Mouse (Mus musculus) neural tube, embryonic 10.5 days (tissue): ENCODE results near the gene Tsc22d1.
A peak's percentile ranks its signal among the peaks of the same experiment; 100 is the strongest.

ENCODE experiments used
- DNase-seq: peaks from one replicate; pipeline ENCODE4 v3.0.0-alpha.2; 2017; ENCODE audit warnings: low spot score; ENCODE audit errors: extremely low spot score

Gene Tsc22d1

DNA sequence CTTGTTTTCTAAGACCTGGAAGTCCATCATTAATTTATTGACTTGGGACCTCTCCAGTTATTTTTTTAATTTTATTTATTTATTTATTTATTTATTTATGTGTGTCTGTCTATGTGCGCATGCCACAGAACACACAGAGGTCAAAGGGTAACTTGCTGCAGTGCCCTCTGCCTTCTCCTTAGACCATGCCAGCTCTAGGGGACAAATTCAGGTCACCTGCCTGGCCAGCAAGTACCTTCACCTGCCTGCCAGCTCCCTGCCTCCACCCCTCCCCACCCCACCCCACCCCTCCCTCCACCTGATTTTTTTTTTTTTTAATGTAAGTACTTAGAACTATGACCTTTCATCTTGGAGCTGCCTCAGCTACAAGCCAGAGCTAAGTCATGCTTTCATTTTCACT, 68.9 kb downstream of the Tsc22d1 start:
- no peak for DNase-seq

DNA sequence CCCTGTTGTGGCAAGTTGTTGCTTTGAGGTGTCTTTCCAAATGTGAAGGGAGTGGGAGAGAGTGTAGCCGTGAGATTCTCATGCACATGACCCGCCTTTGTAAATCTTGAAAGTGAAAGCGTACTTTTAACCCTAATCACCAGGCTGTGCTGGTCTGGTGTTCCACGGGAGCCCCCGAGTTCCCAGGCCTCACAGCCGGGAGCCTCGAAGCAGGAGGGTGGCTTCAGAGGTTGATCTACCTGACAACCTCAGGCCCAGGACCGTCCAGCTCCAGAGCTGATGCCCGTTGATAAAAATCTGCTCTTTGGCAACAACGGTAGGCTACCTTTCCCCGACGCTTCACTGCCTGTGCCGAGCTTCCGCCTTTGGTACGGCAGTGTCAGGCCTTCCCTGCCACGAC, 72.8 kb downstream of the Tsc22d1 start:
- DNase-seq, result no peak

DNA sequence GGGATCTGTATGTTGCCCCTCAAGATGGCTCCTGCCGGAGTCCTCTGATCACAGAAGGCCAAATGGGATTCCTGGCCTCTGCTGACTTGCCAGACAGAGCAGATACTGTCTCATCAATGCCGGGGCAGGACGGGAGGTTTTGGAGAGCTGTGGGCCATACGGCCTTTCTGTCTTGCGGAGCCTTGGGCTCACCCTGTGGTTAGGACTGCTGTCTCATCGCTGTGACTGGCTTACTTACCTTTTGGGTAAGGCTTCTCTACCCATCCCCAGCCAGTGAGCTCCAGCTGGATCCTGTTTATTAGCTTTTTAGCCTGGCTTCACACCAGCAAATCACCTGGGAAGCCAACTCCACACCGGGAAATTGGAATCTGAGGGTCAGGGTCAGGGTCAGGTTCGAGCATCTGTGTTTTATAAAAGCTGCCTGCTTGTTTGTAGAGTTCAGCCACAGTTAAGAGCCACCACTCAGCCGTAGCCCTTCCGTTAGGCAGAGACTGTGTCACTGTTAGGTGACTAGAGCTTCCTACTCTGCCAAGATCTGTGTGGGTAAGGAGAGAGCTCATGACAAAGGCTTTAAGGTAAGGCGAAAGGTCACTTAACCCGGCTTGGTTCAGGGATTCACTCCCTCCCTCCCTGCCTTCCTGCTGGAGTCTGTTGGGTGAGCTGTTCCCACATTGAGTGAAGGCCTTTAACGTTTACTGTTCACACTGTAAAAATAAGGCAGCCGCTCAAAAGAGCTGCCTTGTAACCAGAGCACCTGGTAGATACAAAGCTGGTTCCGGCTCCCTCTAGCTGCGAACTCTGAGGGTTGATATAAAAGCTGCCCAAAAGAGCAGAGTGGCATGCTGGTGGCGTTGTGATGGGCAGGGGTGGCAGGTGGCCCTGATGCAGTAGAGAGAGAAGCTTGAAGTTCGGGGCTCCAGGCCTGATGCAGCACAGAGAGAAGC, 73.6 kb downstream of the Tsc22d1 start:
- DNase-seq, result peak; percentile 43

DNA sequence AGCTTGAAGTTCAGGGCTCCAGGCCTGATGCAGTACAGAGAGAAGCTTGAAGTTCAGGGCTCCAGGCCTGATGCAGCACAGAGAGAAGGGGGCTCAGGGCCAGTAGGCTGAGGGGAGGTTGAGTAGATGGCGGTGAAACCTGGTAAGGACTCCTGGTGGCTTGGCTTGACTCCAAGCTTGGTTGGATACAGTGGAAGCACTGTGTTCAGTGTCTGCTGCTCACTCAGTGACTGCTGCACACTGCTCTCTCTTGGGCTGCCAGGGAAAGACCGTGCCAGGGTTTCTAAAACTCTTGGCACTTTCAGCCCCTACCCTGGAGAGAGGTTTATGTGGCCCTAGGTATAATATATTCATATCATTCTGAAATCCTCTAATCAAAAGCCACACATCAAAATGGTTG, 74.4 kb downstream of the Tsc22d1 start:
- no peak for DNase-seq

DNA sequence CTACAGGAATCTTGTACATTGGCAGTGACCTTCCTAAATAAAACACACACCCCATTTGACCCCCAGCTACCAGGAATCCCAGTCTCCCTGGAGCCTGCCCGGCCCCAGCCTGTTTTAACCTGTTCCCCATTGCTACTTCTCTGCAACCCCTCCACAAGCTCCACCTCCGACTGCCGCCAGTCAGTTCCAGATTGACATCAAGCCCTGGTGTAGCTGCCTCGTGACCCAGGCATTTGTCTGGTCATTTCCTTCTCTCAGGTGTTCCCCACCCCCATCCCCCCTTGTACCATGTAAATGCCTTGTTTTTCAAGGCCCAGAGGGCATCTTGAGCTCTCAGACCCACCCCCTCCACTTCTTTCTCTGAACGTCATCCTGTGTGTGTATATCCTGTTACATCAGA, 80.3 kb downstream of the Tsc22d1 start:
- DNase-seq, result no peak

DNA sequence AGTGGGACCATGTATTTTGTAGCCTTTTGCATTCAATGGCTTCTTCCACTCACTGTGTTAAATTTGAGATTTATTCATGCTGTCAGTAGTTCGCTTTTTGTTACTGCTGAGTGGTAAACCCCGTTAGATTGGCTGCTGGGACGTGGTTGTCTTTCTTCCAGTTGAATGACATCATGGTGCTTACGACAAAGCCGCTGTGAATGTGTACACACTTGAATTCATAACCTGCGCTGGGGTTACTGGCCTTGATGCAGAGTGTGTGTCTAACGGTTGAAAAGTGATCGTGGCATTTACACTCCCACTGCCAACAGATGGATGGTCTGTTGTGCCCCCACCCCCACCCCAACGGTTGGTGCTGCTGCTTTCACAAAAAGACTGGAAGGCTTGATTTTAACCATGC, 82.4 kb downstream of the Tsc22d1 start:
- DNase-seq, result no peak

DNA sequence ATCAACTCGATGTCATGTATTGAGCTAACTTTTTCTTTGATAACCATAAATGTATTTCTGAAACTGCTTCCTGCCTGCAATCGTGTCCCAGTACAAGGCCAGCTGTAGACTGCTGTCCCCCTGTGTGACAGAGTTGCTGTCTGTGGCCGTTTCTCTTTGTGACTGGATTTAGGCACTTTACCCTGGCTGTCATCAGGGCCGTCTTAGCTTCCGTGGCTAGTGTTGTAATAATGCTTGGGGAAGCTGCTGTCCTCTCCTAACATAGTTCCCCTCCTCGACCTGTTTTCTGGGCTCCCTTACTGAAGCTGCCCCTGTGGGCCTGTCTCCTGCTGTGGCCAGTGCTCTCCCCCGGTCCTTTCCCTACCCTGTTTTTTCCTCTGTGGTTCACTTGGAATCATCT, 83.4 kb downstream of the Tsc22d1 start:
- DNase-seq, result no peak

DNA sequence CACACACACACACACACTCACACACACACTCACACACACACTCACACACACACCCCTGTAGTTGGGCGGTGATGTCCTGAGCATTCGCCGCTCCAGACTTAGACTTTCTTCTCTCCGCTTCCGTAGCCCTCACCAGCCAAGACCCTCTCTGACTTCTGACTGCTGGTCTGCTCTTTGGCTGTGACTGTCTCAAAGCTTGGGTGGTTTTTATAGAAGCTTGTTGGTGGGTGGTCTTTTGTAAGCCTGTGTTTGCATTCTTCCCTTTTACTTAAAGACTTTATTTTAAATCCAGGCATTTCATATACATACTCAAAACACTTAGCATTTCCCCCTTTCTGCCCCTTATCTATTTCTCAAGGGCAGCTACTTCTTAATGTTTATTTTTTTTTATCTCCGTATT, 84.7 kb downstream of the Tsc22d1 start:
- no peak for DNase-seq

DNA sequence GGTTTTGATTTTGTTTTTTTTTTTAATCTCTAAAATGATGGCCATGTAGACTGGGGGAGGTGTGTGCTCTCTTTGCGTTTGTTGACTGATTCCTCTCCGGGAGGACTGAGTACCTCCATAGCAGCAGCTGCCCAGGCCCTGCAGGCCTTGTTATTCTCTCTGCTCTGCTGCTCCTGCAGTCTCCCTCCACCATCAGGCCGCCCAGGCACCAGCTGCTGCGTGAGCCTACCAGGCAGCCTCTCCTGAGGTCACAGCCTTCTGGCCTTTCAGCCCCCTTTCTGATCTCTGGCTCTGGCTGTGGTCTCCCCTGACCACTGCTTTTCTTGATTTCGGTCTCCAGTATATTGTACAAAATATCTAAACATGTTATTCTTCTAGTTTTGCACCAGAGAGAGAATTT, 85.3 kb downstream of the Tsc22d1 start:
- DNase-seq, result no peak

DNA sequence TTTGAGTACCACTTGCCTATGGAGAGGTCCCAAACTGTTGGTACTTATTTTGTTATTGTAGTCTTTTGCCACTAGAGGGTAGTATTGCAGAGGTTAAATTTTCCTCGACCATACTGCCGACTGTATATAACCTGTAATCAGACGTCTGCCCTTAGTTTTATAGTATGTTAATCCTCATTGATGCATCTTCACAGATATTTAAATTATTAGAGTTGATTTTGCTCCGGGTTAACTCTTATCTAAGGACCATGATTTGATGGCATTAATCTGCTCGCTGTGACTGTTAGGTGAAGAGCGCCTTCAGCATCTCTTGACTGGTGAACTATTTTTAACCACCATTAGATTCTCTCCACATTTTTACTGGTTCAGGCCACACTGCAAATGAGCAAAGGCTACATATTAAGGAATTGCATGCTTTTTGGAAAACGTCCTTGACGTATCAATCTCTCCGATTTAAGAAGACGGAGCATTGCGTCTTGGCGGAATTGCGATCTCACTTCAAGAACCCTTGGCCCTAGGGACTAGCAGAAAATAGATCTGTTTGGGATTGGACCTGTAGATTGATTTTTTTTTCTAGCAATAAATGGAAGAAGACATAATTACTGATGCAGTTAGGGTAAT, 88.6 kb downstream of the Tsc22d1 start:
- DNase-seq, result peak; percentile 38

DNA sequence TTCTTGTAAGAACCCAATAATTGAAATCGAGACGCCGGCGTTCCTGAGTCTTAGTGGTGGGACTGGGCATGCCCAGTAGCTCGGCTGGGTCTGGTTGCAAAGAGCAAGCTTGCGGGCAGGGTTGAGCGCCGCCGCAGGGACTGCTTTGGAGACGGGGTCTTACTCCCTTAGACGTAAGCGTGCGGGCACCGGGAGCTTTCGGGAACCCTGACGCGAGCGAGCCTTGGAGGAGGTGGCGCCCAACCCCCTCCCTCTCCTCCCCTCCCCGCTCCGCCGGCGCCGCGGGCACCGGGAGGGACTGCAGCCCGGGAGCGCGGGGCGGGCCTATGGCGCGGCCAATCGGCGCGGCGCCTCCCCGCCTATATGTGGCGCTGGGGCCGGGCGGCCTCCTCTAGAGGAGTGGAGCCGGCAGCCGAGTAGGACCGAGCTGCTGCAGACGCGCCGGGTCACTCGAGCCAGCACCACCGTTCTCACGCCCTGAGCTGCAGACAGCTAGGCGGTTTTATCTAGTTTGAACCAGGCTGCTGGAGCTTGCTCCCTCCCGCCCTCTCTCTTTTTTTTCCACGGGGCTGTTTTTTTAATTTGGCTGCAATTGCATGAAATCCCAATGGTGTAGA, 89.5 kb downstream of the Tsc22d1 start:
- peak; percentile 95 for DNase-seq

DNA sequence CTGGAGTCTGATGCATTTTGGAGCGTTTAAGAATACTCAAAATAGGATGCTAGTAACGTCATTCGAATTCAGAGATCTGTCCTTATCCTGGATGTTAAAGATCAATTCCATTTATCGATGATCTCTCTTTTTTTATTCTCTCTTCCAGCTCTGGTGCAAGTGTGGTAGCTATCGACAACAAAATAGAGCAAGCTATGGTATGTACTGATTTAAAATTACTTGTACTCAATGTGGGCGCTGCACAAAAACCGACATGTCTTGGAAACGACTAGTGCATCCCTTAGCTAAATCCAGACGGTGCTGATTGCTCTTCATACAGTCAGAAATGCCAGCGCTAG, 90.3 kb downstream of the Tsc22d1 start:
- no peak for DNase-seq

DNA sequence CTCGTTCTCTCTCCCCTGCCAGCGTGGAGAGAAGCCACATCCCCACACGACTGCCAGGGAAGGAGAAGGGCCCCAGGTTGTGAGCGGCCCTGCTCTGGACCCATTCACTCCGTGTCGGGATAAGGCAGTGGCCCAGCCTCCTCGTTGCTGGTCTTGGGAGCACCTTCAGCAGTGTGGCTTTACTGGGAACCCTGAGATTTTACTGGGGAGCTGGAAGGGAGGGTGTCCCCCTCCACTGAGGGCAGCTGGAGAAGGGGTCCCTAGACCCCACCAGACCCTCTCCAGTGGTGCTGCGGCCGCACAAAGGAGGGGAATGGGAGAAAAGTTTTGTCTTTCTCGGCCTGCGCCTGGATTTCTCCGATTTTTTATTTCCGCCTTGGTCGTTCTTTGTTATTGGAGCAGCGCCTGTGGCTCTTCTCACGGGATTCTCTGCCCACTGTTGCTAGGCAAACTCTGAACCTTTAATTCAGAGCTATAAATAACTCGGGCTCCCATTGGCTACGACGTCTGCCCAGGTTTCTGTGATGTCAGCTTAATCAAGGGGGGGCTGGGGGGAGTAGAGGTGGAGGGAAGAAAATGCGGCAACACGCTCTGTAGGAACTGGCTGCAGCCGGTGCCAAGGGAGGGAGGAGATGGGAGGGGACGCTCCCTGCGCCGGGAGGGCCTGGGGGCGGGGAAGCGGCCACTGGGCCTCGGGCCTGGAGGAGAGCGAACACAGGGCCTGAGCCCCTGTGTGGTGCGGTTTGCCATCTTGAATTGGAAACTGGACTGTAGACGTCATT, 90.9 kb downstream of the Tsc22d1 start:
- DNase-seq, result peak; percentile 93

DNA sequence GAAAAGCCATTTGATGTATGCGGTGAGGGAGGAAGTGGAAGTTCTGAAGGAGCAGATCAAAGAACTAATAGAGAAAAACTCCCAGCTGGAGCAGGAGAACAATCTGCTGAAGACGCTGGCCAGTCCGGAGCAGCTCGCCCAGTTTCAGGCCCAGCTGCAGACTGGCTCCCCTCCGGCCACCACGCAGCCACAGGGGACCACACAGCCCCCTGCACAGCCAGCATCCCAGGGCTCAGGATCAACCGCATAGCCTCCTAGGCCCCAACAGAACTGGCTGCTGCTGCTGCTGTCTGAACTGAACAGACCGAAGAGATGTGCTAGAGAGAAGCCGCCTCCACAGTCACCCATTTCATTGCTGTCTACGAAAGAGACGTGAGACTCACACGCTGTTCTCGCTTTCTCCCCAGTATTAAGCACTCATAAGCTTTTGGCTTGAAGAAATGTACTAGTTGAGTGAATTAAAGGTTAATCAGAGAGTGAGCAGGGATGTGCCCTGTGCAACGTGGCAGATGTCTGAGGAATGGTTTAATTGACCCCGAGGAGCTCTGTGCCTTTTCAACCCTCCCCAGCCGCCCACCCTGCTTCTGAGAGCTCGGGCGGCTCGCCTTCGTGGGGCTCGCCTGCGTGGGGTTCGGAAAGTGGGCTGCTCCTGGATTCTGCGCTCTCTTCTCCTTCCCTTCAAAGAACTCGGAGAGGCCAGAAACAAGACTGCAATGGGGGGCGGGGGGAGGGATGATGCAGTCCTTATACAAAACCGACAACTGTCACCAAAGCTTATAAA, 91.9 kb downstream of the Tsc22d1 start:
- DNase-seq, result peak; percentile 44

DNA sequence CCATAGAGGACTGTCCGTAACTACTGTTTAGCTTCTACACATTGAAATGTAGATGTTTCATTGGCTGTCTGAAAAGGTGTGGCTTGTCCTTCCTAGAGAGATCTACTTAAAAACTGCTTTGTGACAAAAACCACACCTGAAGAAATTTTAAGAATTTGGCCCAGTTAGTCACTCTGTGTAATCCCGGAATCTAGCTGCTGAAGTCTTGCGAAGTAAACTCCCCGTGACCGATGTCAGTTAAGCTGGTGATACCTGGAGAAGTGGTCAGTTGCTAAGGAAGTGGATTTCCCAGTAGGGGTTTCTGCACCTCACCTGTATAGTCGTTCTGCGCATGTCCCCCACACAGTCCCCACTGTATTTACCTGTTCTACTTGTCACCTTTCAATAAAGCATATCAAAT, 92.6 kb downstream of the Tsc22d1 start:
- DNase-seq, result no peak

DNA sequence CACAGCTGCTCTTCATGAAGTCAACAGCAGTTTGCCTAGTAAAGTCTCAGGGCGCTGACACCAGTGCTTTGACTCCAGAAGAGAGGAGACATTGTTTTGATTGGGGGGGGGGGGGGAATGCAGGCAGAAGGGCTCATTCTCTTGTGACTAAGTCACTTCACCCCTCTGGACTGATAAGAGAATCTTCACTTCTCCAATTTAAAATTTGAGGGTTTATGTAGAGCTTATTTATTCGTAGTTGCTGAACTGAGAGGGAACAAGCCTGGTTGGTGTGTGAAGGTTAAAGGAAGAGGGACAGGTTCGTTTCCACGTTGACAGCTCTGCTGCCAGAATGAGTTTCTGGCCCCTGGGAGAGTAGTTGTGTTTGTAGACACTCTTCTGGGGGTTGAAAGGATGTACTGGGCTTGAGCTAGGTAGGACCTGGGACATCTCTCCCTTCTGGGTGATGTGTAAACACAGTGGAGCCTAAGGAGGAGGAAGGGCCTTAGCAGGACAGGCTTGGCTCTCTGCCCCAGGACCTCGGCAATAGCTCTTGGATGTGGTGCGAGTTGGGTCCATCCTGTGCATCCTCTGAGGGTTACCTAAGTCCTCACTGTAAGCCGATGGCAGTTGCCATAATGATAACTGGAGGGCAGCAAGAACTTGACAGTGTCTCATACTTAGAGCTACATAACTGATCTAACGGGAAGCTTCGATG, 93.2 kb downstream of the Tsc22d1 start:
- DNase-seq, result no peak

DNA sequence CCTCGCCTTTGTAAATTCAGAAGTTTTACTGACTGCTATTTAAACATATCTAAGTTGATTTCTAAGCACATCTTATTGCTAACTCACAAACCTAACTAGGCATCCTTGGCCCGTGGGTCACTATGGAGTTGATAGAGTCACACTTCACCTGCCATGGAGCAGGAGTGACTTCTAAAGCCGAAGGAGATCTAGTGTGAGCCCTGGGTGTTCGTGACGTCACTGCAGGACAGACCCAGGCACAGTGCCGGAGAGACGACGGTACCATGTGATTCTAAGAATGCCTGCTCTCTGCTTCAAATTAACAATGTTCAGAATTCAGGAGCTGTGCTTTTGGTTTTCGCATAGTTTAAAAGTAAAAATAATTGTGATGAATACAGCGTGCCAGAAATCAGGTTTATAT, 93.9 kb downstream of the Tsc22d1 start:
- DNase-seq, result no peak

DNA sequence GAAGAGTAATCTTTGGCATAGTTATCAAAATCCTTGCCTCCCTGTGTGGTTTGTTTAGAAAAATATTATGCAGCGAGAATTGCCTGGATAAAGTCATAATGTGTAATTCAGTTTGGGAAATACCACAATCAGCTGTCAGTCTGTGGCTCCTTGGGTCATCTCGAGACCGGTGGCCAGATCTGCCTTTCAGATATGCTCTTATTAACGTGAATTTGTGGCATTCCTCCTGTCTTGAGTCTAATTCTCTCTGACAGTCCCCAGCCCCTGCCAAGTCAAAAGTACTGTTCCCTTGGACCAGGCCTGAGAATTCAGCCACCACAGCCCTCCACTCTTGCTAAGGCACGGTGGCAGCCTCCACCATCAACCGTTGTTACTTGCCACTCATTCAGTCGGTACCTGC, 97.2 kb downstream of the Tsc22d1 start:
- no peak for DNase-seq

DNA sequence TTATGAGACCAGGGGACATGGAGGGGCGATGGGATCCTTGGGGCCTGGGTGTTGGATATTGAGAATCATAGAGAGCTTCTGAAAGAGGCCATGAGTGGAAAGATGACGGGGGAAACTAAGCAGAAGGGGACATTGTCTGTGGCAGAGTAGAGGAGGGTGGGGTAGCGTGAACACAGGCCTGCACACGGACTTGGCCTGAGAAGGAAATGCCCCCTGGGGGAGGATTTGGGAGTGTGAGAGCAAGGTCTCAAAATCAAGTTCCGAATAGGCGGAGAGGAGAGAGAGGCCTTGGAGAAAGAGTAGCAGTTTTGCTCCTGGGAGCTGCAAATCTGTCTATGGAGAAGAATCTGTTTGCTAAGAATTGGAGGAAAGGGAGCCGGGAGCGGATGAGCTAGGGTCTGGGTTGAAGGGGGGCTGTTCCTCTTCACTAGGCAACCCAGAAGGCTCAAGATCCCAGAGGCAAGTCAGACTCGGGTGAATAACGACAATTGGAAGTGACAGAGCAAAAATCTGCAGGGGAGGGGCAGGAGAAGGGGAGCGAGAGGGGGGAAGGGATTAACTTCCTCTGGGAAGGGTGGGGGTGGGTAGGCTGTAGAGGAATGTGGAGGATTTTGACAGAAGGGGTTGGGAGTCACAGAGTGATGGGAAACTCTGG, 98.8 kb downstream of the Tsc22d1 start:
- DNase-seq, result peak; percentile 45

DNA sequence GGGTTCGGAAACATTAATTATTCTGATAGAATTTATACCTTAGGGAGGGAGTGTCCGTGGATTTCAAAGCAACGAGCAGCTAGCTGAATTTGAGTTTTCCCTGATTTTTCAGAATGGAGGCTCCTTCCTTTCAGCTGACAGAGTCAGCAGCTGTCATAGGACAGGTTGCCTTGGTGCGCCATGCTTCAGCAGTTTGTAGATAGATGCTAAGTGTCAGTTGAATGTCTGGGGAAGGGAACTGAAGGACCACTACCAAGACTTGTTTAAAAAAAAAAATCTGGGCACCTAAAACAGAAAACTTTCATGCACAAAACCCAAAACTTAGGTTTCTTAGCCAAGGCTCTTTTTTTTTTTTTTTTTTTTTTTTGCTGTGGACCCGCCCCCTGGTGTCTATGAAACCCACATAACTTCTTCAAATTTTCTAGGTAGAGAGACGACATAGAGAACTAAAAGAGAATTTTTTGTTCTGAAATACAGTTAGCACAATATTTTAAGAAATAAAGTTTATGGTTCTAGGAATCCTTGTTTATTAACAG, 99.4 kb downstream of the Tsc22d1 start:
- DNase-seq, result no peak
